Comparison of ENCODE assay signal across 8 mouse cellular contexts in genomic region chr4:138379091-138379840, GRCm38 (mm10). TPM values are rescaled to one million over a fixed set of nuclear protein-coding genes. Genes with fewer than 3 reads are reported as not detected.
A peak's percentile ranks its signal among the peaks of the same experiment; 100 is the strongest.
DNase-seq lines count a peak whose midpoint lies in the region; ATAC-seq and TF ChIP-seq lines count a peak whose summit lies in the region.

No protein-coding gene starts in this region.

- H3K4me1 ChIP-seq in limb, embryonic 14.5 days (ENCODE audit: control insufficient read depth, insufficient read depth, low read length): no peaks in the 10 kb centered on the region
- peaks cover 13% of the 10 kb centered on the region for H3K4me1 ChIP-seq in neural tube, embryonic 12.5 days

- H3K4me2 ChIP-seq in limb, embryonic 14.5 days (replicated peaks; ENCODE audit: low read depth, low read length, severe bottlenecking): no peak overlapping the region
- 0 out of 2 replicates have a peak overlapping the region, but pooled peaks have one; percentile 0 for H3K4me2 ChIP-seq in neural tube, embryonic 12.5 days (replicated peaks)

- no peaks in the 10 kb centered on the region for H3K9me3 ChIP-seq in limb, embryonic 14.5 days (ENCODE audit: control insufficient read depth, low read length)
- no peaks in the 10 kb centered on the region for H3K9me3 ChIP-seq in neural tube, embryonic 12.5 days

- 61% methylated on average over 14 of the region's 14 CpGs for WGBS in limb, embryonic 14.5 days
- 44% methylated on average over 14 of the region's 14 CpGs for WGBS in neural tube, embryonic 12.5 days

- no peak for ATAC-seq in limb, embryonic 14.5 days (ENCODE audit: low FRiP score, low read depth)
- ATAC-seq in neural tube, embryonic 12.5 days (ENCODE audit: low FRiP score, low read depth): no peak

- no peak overlapping the region for H3K27ac ChIP-seq in limb, embryonic 14.5 days (replicated peaks; ENCODE audit: low read depth, low read length)
- H3K27ac ChIP-seq in neural tube, embryonic 12.5 days: 0 out of 2 replicates have a peak overlapping the region, but pooled peaks have one; percentile 37

- no peaks in the 10 kb centered on the region for H3K27me3 ChIP-seq in limb, embryonic 14.5 days (ENCODE audit: control insufficient read depth, insufficient read depth, low read length)
- H3K27me3 ChIP-seq in neural tube, embryonic 12.5 days (replicated peaks): no peaks in the 10 kb centered on the region

- H3K9ac ChIP-seq in limb, embryonic 14.5 days (ENCODE audit: low read depth, low read length, severe bottlenecking): no peak overlapping the region
- H3K9ac ChIP-seq in neural tube, embryonic 12.5 days: no peak overlapping the region

- H3K4me3 ChIP-seq in limb, embryonic 14.5 days (replicated peaks; ENCODE audit: low read length): no peak overlapping the region
- no peak overlapping the region for H3K4me3 ChIP-seq in neural tube, embryonic 12.5 days

- DNase-seq in 3T3-L1 (ENCODE audit: low read depth, low spot score): peak; percentile 89
- DNase-seq in NIH3T3 (ENCODE audit: low read depth): peak; percentile 90
- peak; percentile 88 to 91 for DNase-seq in cerebellum, postnatal 25 days
- peak; percentile 69 to 72 for DNase-seq in gastrocnemius, adult 8-10 months (ENCODE audit: low spot score in 2 of 2)
- peak; percentile 83 to 89 for DNase-seq in kidney, adult 8-10 months
- peak; percentile 38 for DNase-seq in limb, embryonic 14.5 days (ENCODE audit: low spot score)
- DNase-seq in thymus, postnatal 10 days (ENCODE audit: low spot score in 2 of 2): no peak

- TF ChIP-seq POLR2A in limb, embryonic 14.5 days (IDR thresholded peaks at IDR 0.05; ENCODE audit: borderline replicate concordance, extremely low read depth, insufficient read depth, insufficient read length): no peak

- no peaks in the 10 kb centered on the region for H3K36me3 ChIP-seq in limb, embryonic 14.5 days (ENCODE audit: control insufficient read depth, insufficient read depth, low read length)
- H3K36me3 ChIP-seq in neural tube, embryonic 12.5 days: no peaks in the 10 kb centered on the region

RNA-seq across cellular contexts. Expression of gene Cda, which starts 11.5 kb away (rescaled TPM):
- under 1 TPM in 2 of 4 experiments, not detected in 2; 0.59 to 0.63 TPM for total RNA-seq in gastrocnemius, adult 8-10 months (2022)
- polyA plus RNA-seq in limb, embryonic 14.5 days (2012; rRNA removed): 4.6 and 5.9 TPM in 2 replicates
- 6.8 and 7.7 TPM in 2 replicates for polyA plus RNA-seq in limb, embryonic 14.5 days (2014; fragmentation: Nextera tagmentation; extraction: Ambion mirVana)
- polyA plus RNA-seq in neural tube, embryonic 12.5 days (2016; fragmentation: Nextera tagmentation; extraction: Ambion mirVana): 4.3 and 4.9 TPM in 2 replicates

RNA-seq across cellular contexts. Expression of gene Fam43b, which starts 17.1 kb away (rescaled TPM):
- total RNA-seq in gastrocnemius, adult 8-10 months (2022): not detected
- 0.03 TPM in 1 of 2 replicates, not detected in the other for polyA plus RNA-seq in limb, embryonic 14.5 days (2012; rRNA removed)
- 0.07 TPM in 1 of 2 replicates, not detected in the other for polyA plus RNA-seq in limb, embryonic 14.5 days (2014; fragmentation: Nextera tagmentation; extraction: Ambion mirVana)
- polyA plus RNA-seq in neural tube, embryonic 12.5 days (2016; fragmentation: Nextera tagmentation; extraction: Ambion mirVana): 0.91 and 1.3 TPM in 2 replicates

RNA-seq across cellular contexts. Expression of gene Pink1, which starts 53.2 kb away (rescaled TPM):
- total RNA-seq in gastrocnemius, adult 8-10 months (2022): 100 to 1,000 TPM; 762 to 861 (median 819) TPM
- polyA plus RNA-seq in limb, embryonic 14.5 days (2012; rRNA removed): 44.0 and 55.3 TPM in 2 replicates
- 35.5 and 35.8 TPM in 2 replicates for polyA plus RNA-seq in limb, embryonic 14.5 days (2014; fragmentation: Nextera tagmentation; extraction: Ambion mirVana)
- 82.7 and 87.3 TPM in 2 replicates for polyA plus RNA-seq in neural tube, embryonic 12.5 days (2016; fragmentation: Nextera tagmentation; extraction: Ambion mirVana)

RNA-seq across cellular contexts. Expression of gene Mul1, which starts 55.2 kb away (rescaled TPM):
- total RNA-seq in gastrocnemius, adult 8-10 months (2022): 10 to 100 TPM; 39.7 to 47.7 (median 43.2) TPM
- polyA plus RNA-seq in limb, embryonic 14.5 days (2012; rRNA removed): 13.8 and 14.2 TPM in 2 replicates
- 17.1 and 18.4 TPM in 2 replicates for polyA plus RNA-seq in limb, embryonic 14.5 days (2014; fragmentation: Nextera tagmentation; extraction: Ambion mirVana)
- polyA plus RNA-seq in neural tube, embryonic 12.5 days (2016; fragmentation: Nextera tagmentation; extraction: Ambion mirVana): 15.6 and 15.8 TPM in 2 replicates

Comparison
In these comparisons a context has a peak if more than half of its experiments do, and no peak if none do; other contexts are left out.
1. DNase-seq: peak in 3T3-L1 (single experiment), NIH3T3 (single experiment), cerebellum, postnatal 25 days (2 of 2), gastrocnemius, adult 8-10 months (2 of 2), kidney, adult 8-10 months (2 of 2) and limb, embryonic 14.5 days (single experiment); none in thymus, postnatal 10 days (0 of 2).